Mouse (Mus musculus): ENCODE measurements around the gene Man1c1.

DNA sequence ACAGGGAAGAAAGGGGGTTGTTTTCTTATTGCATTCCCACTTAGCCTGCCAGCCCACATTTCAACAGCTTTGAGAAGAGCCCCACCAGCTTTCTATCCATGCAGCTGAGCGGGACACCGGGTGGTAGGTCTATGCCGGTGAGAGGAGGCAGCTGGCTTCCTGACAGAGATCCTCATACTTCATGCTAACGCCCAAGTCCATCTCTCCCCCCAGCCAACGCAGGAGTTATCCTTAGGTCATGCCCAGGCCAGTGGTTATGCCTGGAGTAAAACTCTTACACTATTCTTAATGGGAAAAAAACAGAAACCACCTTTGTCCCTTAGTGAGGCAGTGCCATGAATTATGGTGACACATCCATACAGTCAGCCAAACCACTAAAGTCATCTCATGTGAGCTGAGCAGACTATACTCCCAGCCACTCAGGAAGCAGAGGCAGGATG lies 66.0 kb downstream of the Man1c1 start:
- TF ChIP-seq POLR2A (IDR thresholded peaks at IDR 0.05; ENCODE audit: low read depth, low read length), result no peak
- no peak for TF ChIP-seq CTCF (IDR thresholded peaks at IDR 0.05; ENCODE audit: borderline replicate concordance, insufficient read depth, low read length)
